Mouse (Mus musculus) adrenal gland, adult (tissue): ENCODE results near the gene Ppp1r9a.
"Not testable (repeated sequence)": the region's sequence is repeated elsewhere in the genome, so short reads cannot be mapped to it uniquely, and the experiment has no call there.

ENCODE experiments used
- DNase-seq, 2 experiments: peaks; one replicate each; pipeline ENCODE4 v3.0.0; 2022 to 2023; ENCODE audit warnings: low spot score in 1 of 2; ENCODE audit not compliant: inconsistent age in 2 of 2

Ppp1r9a gene

GRCm38 (mm10) chr6:4902674-4903324 is at the start of gene Ppp1r9a:
Gene Ppp1r9a (plus strand): TSS chr6:4902917.
- DNase-seq, result peak; percentile 74 to 92

- no peak for DNase-seq
Measured at GRCm38 (mm10) chr6:4855236-4855635, 47.5 kb upstream of the Ppp1r9a start.

GRCm38 (mm10) chr6:4856919-4857318 is 45.8 kb upstream of the Ppp1r9a start:
- no peak for DNase-seq

GRCm38 (mm10) chr6:4884316-4884715 is 18.4 kb upstream of the Ppp1r9a start:
- DNase-seq, result no peak

DNA sequence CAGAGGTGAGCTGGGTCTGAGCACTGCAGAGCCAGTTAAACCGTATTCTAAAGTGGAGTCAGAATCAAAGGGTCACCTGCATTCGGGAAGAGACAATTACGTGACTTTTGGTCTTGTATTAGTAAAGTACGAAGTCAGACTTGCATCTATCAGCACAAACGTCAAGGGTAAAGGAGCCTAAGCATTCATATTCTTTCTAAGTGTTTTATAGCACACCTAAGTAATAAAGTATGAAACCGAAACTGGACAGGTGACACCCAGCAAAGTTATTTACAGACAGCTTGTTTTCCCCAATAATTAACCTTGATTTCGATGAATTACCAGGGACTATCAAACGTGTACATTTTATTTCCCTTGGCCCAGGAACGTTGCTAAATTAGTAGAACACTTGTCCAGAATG is 13.2 kb upstream of the Ppp1r9a start:
- DNase-seq, result no peak

DNA sequence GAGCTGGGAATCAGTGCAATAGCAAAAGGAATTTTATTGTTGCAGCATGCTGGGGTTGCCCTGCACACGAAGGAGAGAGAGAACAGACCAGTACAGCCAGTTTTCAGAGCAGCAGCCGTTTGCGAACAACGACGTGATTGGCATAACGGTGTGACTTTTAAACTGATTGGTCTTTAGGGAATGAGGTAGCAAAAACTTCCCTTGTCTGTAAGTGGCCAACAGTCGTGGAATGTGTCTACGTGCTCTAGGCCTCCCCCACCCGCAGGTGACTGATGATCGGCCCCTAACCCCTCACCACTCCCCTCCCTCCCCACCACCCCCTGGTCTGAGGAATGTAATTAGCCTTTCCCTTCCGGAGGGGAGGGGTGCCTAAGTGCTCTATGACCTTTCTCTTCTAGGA is 10.3 kb upstream of the Ppp1r9a start:
- DNase-seq, result no peak

DNA sequence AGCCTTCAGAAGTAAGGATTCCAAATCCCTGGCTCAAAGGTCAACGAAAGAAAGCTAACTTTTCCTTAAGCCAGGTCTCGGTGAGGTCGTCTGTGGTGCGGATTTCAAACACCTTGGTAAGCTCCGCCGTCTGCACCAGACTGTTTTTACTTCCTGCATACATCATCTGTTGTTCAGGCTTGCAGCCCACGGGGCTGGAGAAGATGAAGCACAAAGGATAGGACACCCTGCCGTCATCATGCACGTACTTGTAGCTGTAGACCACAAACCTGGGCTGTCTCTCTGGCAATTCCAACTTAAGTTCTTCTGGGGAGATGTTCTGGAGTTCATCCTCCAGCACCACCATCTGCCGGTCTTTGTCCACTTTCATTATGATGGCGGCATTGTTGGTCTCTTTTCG is 9.4 kb upstream of the Ppp1r9a start:
- DNase-seq, result not testable (repeated sequence)

DNA sequence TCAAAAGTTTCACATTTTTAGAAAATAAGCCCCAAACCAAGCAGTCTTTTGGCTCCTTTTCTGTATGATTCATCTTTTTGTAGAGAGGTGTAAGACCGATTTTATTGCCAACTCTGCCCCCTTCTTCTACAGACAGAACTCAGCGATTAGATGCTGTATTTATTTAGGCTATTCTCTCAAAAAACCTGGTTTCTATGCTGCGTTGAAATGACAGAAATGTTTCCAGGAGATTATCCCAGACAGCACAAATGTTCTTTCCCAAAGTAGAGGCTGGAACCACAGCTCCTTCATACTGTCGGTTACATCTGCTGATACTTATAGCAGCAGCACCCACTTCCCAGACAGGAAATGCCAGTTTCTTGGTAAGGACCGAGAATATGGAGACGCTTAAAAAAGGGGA is 2.8 kb upstream of the Ppp1r9a start:
- DNase-seq, result no peak

GRCm38 (mm10) chr6:4903325-4904054 is 773 bp downstream of the Ppp1r9a start:
- DNase-seq, result peak; percentile 68 to 89

DNA sequence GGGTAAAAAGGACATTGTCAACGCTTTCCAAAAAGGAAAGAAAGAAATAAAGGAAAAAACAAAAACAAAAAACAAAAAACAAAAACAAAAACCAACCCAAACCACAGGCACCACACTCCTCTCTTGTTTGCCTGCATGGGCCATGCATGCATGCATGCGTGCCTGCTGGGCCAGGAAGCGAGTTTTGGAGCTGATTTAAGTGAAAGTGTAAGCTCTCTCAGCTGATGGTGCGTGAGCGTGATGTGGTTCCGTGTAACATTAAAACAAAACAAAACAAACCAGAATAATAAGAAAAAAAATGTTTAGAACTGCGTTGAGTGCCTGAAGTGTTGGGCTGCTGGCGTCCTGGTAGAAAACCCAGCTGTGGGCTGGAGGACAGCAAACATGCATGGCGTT is 1.3 kb downstream of the Ppp1r9a start:
- DNase-seq, result peak; percentile 32 to 85

DNA sequence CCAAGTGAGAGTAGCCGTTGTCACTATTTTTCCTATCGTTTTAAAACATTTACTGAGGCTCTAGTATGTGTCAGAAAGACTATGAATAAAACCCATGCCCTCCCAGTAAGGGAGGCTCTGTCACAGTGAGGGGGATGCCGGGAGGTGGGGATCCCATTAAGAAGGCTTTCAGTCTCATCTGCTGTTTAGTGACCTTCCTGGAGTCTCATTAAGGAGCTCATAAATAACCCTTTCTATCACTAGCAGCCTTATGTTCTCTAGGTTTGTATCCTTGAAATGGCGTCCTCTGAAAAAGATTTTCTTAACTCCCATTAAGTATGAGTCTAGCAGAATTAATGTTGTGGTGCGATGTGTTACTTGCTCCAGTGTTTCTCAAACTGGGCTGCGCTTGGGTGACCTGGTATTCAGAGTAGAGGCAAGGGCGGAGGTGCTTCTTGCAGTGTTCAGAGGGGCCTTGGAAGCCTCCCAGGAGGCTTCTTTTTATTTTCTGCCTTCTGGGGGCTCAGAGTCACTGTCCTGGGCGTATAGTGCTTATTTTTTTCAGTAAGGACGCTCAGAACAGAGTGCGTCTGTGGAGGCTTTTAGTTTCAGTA is 7.4 kb downstream of the Ppp1r9a start:
- no peak for DNase-seq

GRCm38 (mm10) chr6:4918470-4918869 is 15.8 kb downstream of the Ppp1r9a start:
- no peak for DNase-seq

DNA sequence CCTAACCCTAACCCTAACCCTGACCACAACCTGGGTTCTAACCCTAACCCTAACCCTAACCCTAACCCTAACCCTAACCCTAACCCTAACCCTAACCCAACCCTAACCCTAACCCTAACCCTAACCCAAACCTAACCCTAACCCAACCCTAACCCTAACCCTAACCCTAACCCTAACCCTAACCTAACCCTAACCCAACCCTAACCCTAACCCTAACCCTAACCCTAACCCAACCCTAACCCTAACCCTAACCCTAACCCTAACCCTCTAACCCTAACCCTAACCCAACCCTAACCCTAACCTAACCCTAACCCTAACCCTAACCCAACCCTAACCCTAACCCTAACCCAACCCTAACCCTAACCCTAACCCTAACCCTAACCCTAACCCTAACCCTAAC is 21.1 kb downstream of the Ppp1r9a start:
- DNase-seq, result not testable (repeated sequence)

GRCm38 (mm10) chr6:4925966-4926687 is 23.4 kb downstream of the Ppp1r9a start:
- DNase-seq, result peak; percentile 34 to 71

DNA sequence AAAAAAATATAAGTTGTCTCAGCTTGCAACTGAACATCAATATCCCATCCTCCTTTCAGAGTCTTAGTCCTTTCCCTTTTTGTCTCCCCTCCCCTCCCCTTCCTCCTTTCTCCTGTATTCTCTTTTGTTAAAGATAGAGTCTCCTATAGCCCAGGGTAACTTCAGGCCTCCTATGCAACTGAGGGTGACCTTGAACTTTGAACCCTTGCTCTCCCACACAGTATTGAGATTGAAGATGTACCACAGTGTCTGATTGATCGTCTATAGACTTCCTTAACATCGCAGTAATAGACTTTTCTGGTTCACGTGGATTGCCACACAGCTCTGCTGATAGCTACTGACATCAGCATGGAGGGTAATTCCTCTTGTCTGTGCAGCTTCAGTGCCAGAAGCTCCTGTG is 27.6 kb downstream of the Ppp1r9a start:
- DNase-seq, result no peak

DNA sequence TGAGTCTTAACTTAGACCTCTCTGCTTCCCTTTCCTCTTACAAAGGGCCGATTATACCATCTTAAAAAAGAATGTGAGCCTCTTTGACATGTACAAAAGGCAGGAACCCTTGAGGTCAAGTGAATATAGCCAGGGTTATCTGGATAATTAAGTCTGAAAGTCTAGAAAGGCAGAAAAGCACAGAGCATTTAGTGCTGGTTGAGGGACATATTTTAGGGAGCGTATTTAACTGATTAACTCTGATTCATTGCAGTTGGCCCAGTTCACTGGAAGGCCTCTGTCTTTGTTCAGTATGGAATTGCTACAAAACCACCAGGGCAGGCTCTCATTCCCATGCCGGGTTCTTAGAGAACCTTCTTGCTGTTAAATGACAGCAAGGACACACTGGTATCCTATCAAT is 36.2 kb downstream of the Ppp1r9a start:
- peak in 1 of 2 experiments; percentile 62 for DNase-seq

- DNase-seq, result no peak
Measured at GRCm38 (mm10) chr6:4940086-4940485, 37.4 kb downstream of the Ppp1r9a start.

- no peak for DNase-seq
Measured at GRCm38 (mm10) chr6:4940639-4941038, 37.9 kb downstream of the Ppp1r9a start.

DNA sequence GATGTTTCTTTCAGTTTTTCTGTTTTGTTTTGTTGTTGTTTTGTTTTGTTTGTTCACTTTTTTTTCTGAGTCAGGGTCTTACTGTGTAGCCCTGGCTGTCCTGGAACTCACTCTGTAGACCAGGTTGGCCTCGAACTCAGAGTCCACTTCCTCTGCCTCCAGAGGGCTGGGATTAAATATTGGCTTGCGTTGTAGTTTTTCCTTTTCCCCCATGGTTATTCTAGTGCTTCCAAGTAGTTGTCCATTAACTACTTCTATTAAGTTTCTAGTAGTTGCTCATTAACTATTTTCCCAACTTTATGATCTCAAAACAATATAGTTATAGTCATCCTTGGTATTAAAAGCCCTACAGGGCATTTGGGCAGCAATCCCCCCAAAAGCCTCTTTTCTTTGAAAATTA is 41.1 kb downstream of the Ppp1r9a start:
- no peak for DNase-seq

DNA sequence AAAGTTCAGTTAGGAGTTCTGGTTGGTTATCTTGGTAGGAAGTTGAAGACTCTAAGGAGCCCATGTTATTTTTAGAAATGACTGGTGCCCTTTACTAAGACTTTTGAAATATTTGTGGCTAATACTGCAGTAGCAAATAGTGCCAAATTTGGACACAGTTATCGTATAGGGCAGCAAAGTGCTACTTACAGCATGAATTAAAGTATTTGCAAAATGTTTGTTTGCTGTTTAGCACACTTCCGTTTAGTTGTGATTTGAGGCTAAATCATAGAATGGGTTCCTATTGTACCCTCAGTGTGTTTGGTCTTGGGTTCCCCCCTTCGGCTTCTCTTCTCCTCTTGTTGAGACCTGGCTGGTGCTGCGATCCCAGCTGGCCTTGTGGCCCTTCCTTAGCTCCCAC is 45.3 kb downstream of the Ppp1r9a start:
- DNase-seq, result peak; percentile 11 to 61

- no peak for DNase-seq
Measured at GRCm38 (mm10) chr6:4949701-4950100, 47.0 kb downstream of the Ppp1r9a start.
